Mouse (Mus musculus): ENCODE results near the gene Fam120a. TPM values are rescaled to one million over a fixed set of nuclear protein-coding genes. Genes with fewer than 3 reads are reported as not detected.

Fam120a gene
- polyA plus RNA-seq, 1 experiment from 2014 or later = 14.6 TPM

DNA sequence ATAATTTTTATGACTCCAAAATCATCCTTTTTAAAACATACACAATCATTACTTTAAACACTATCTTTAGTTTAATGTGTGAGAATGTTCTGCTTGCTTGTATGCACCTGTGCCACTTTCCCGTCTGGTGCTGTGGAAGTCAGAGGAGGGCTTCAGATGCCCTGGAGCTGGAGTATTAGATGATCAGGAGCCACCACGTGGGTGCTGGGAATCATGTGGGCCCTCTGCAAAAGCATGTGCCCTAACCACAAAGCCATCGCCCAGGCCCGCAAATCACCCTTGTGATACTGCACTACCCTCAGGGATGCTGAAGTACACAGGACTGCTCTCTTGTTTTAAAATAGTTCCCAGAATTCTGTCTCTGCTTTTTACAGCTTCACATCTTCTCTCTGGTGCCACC lies 3.0 kb downstream of the Fam120a start:
- peak overlapping the region; percentile 91; the same call in 1 of the 2 replicates for H3K4me3 ChIP-seq
- peak overlapping the region; percentile 99 for H3K4me2 ChIP-seq (replicated peaks)
- no peak overlapping the region for H3K27ac ChIP-seq (replicated peaks)
- H3K27me3 ChIP-seq = no peaks in the 10 kb centered on the region
- H3K4me1 ChIP-seq = peaks cover 58% of the 10 kb centered on the region
- 0 out of 2 replicates have a peak overlapping the region, but pooled peaks have one; percentile 20 for H3K9ac ChIP-seq (replicated peaks)
- ATAC-seq (ENCODE audit: low FRiP score, low read depth) = no peak
- WGBS = 85% methylated on average over 4 of the region's 4 CpGs
- H3K9me3 ChIP-seq = no peaks in the 10 kb centered on the region
- H3K36me3 ChIP-seq = 0 out of 2 replicates have a peak, but pooled peaks cover 3% of the 10 kb centered on the region

DNA sequence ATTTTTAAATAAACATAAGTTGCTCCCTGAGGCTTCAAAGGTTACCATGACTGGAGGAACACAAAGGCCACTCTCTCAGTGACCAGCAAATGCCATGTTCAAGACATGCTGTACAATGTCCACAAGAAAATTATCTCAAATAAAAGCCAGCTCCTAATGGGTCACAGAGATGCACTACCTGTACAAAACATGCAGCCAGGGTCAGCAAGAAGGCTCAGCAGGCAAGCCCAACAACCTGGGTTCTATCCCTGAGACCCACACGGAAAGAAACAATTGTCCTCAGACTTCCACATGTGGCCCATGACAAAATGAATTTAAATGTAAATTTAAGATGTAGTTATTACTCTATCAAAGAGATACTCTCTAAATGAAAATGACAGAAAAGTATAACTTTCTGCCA lies 4.7 kb downstream of the Fam120a start:
- Histone ChIP-seq H3K9me3 (no peaks in the 10 kb centered on the region), H3K4me2 (replicated peaks) (no peak overlapping the region), H3K27ac (replicated peaks) (no peak overlapping the region), H3K4me3 (no peak overlapping the region), H3K36me3 (0 out of 2 replicates have a peak, but pooled peaks cover 3% of the 10 kb centered on the region), H3K9ac (replicated peaks) (no peak overlapping the region), H3K4me1 (peaks cover 50% of the 10 kb centered on the region), H3K27me3 (no peaks in the 10 kb centered on the region)
- no peak for ATAC-seq (ENCODE audit: low FRiP score, low read depth)
- 66% methylated on average over 1 of the region's 1 CpGs for WGBS

DNA sequence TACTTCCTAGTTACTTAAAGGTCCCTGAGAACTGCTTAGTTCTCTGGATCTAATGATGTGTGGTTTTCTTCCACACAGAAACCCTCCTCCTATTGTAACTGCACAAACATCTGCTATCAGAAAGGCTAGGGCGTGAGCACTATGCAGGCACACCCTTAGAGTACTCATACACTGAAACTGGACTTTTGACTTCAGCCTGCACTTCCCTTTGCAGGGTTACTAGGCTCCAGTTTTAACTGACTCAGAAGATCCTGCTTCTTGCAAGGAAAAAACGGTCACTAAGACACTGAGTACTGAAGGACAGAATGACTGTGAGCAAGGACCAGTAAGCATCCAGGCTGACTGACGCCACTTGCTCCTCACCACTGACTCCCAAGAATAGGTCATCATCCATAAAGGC lies 5.3 kb downstream of the Fam120a start:
- Histone ChIP-seq H3K36me3 (0 out of 2 replicates have a peak, but pooled peaks cover 3% of the 10 kb centered on the region), H3K27ac (replicated peaks) (no peak overlapping the region; the same call in 1 of the 2 replicates), H3K4me3 (no peak overlapping the region), H3K27me3 (no peaks in the 10 kb centered on the region), H3K4me1 (peaks cover 50% of the 10 kb centered on the region), H3K9ac (replicated peaks) (no peak overlapping the region), H3K9me3 (no peaks in the 10 kb centered on the region), H3K4me2 (replicated peaks) (no peak overlapping the region)
- ATAC-seq (ENCODE audit: low FRiP score, low read depth) = no peak
- 73% methylated on average over 3 of the region's 3 CpGs for WGBS

DNA sequence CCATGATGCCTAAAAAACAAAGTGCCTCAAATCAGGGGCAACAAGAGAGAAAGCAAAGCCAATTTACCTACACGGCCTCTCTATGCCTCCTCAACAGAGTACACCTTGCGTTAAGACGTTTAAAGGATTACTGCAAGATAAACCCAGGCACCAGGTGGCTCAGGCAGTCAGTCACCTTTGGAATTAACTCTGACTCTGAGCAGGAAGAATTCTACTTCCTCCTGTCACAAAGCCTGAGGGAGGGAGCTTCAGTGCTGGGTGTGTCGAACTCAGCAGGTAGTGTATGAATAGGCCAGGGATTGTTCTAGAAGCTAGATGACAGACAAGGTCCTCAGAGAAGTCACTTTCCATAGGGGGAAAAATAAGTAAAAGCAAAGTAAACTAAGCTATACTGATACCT lies 9.2 kb downstream of the Fam120a start:
- no peak overlapping the region for H3K4me3 ChIP-seq
- WGBS = 67% methylated on average over 4 of the region's 4 CpGs

DNA sequence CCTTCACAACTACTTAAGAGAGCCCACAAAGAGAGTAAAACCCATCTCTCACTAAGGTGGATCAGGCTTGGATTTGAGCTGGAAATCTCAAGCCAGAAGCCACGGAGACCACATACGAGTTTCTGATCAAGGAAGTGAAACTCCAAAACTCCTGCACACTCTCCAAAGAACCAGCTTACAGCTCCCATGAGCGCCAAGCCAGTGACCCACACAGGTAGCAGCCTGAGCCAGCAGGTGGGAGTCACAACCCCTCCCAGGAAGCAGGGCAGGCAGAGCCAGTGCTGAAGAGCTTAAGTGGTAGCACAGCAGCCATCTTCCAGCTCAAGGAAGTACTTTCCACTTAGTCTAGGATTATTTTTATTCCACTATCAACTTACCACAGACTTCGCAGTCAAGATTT lies 13.0 kb downstream of the Fam120a start:
- H3K9ac ChIP-seq (replicated peaks) = no peak overlapping the region
- 92% methylated on average over 4 of the region's 4 CpGs for WGBS
- H3K4me2 ChIP-seq (replicated peaks) = no peak overlapping the region
- H3K27me3 ChIP-seq = no peaks in the 10 kb centered on the region
- no peak for ATAC-seq (ENCODE audit: low FRiP score, low read depth)
- no peaks in the 10 kb centered on the region for H3K9me3 ChIP-seq
- H3K27ac ChIP-seq (replicated peaks) = no peak overlapping the region
- peaks cover 10% of the 10 kb centered on the region for H3K4me1 ChIP-seq
- no peak overlapping the region for H3K4me3 ChIP-seq
- H3K36me3 ChIP-seq = no peaks in the 10 kb centered on the region

More for the DNA sequence above, 9.2 kb downstream of the Fam120a start:
- H3K27ac ChIP-seq (replicated peaks) = no peak overlapping the region
- no peaks in the 10 kb centered on the region for H3K36me3 ChIP-seq
- no peaks in the 10 kb centered on the region for H3K27me3 ChIP-seq
- no peak overlapping the region for H3K4me2 ChIP-seq (replicated peaks)
- peaks cover 24% of the 10 kb centered on the region for H3K4me1 ChIP-seq
- H3K9ac ChIP-seq (replicated peaks) = no peak overlapping the region
- no peak for ATAC-seq (ENCODE audit: low FRiP score, low read depth)
- no peaks in the 10 kb centered on the region for H3K9me3 ChIP-seq

DNA sequence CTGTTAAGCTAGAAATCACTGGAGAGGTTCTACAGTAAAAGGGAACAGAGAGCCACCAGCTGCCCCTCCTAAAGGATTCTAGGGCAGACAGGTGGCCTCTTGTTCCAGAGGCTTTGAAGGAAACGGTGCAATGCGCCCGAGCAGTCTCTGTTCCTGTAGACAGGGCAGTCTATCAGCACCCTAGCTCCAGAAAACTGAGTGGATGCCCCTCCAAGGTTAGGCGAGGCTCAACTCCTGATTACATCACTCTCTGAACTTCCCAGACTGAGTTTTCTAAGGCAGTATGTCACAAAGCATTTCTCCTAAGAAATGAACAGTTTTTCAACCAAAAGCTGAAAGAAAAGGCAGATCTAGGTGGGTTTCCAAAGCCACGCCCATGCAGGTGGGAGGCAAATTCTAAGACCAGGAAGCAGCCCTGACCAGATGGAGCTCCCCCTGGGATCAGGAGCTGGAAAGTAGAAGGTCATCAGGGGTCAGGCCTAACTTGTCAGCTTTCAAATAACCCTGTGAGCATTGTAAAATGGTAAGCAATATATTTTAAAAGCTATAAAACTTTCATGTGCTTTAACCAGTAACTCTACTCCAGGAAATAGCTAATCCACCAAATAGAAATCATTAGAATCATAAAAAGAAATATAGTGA lies 17.1 kb downstream of the Fam120a start:
- Histone ChIP-seq H3K4me1 (0 out of 2 replicates have a peak, but pooled peaks cover 3% of the 10 kb centered on the region), H3K36me3 (peaks cover 32% of the 10 kb centered on the region), H3K9ac (replicated peaks) (no peak overlapping the region), H3K27ac (replicated peaks) (no peak overlapping the region), H3K9me3 (no peaks in the 10 kb centered on the region), H3K27me3 (no peaks in the 10 kb centered on the region), H3K4me3 (no peak overlapping the region), H3K4me2 (replicated peaks) (no peak overlapping the region)
- 80% methylated on average over 5 of the region's 5 CpGs for WGBS
- ATAC-seq (ENCODE audit: low FRiP score, low read depth) = no peak

DNA sequence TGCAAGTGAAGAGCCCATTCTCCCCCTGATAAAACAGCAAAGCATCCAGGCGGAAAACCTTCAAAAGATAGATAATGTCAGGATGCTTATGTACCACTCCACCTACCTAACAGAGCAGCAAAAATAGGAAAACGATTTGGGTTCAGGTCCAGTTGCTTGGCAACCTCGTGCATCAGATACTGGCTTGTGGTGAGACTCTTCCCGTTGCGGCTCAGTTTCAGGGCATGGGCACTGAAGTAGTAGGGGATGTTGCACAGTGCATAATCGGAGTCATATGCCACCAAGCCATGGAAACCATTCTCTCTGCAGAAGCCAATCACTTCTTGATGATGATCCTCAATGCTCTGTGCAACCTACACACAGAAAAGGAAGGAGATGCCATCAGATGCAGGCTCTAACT lies 18.9 kb downstream of the Fam120a start:
- Histone ChIP-seq H3K27me3 (no peaks in the 10 kb centered on the region), H3K9ac (replicated peaks) (no peak overlapping the region), H3K4me3 (no peak overlapping the region), H3K9me3 (no peaks in the 10 kb centered on the region), H3K4me1 (0 out of 2 replicates have a peak, but pooled peaks cover 3% of the 10 kb centered on the region), H3K4me2 (replicated peaks) (no peak overlapping the region), H3K27ac (replicated peaks) (no peak overlapping the region), H3K36me3 (peaks cover 37% of the 10 kb centered on the region)
- no peak for ATAC-seq (ENCODE audit: low FRiP score, low read depth)
- WGBS = 90% methylated on average over 6 of the region's 6 CpGs

DNA sequence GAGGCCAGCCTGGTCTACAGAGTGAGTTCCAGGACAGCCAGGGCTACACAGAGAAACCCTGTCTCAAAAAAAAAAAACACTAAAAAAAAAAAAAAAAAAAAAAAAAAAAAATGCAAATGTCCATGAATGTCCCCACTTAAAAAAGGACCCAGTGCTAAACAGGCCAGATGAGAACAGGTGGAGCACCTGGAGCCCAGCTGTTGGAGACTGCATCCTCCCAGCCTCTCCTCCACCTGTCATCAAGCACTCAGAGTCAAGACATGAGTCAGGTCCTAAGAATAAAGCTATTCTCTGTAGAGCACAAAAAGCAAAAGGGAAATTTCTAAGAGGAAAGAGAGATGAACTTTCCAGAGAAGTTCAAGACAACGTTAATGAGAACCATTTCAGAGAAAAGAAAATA lies 23.2 kb downstream of the Fam120a start:
- Histone ChIP-seq H3K4me2 (replicated peaks) (no peak overlapping the region), H3K9ac (replicated peaks) (no peak overlapping the region), H3K4me3 (no peak overlapping the region), H3K4me1 (no peaks in the 10 kb centered on the region), H3K36me3 (peaks cover 48% of the 10 kb centered on the region), H3K9me3 (no peaks in the 10 kb centered on the region), H3K27me3 (no peaks in the 10 kb centered on the region), H3K27ac (replicated peaks) (no peak overlapping the region)
- ATAC-seq (ENCODE audit: low FRiP score, low read depth) = no peak
- WGBS = 92% methylated on average over 1 of the region's 1 CpGs

DNA sequence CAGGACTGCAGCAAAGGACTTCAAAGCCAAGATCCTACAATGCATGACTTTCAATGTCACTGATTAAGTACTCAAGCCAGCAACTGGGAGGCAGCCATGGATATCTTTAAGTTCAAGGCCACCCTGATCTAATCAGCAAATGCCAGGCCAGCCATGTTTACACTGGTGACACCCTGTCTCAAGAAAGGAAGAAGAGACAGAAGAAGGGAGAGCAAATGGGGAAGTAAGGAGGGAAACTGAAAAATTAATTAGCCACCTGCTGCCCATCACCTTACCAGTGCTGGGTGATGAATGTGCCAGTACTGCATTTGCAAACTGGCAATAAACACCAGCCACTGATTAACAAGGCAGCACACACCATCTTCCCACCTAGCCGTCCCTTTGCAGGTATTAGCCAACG lies 25.3 kb downstream of the Fam120a start:
- peaks cover 31% of the 10 kb centered on the region for H3K36me3 ChIP-seq
- WGBS = 90% methylated on average over 2 of the region's 2 CpGs

DNA sequence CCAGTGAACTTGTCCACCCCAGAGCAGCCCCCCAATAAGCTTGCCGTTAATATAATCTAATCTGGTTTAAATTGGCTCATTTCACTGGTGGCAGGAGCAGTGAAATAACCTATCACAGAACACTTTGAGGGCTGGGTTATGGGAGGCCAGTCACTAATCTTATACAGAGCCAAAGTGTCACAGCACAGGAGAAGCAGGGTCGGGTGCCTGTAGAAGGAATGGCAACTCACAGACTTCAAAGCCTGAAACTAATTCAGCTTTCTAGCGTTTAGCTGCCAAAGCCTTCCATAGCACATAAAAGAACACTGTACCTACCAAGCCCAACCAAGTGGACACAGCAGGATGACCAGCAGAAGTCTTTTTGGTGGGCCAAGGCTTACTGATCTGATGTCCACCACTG lies 26.0 kb downstream of the Fam120a start:
- Histone ChIP-seq H3K9me3 (no peaks in the 10 kb centered on the region), H3K9ac (replicated peaks) (no peak overlapping the region), H3K27ac (replicated peaks) (no peak overlapping the region), H3K4me1 (no peaks in the 10 kb centered on the region), H3K36me3 (peaks cover 25% of the 10 kb centered on the region), H3K27me3 (no peaks in the 10 kb centered on the region), H3K4me2 (replicated peaks) (no peak overlapping the region), H3K4me3 (no peak overlapping the region)
- ATAC-seq (ENCODE audit: low FRiP score, low read depth) = no peak
- WGBS = 63% methylated on average over 3 of the region's 3 CpGs

More for the DNA sequence above, 25.3 kb downstream of the Fam120a start:
- no peak for ATAC-seq (ENCODE audit: low FRiP score, low read depth)
- no peaks in the 10 kb centered on the region for H3K9me3 ChIP-seq
- no peaks in the 10 kb centered on the region for H3K4me1 ChIP-seq
- H3K27ac ChIP-seq (replicated peaks) = no peak overlapping the region
- H3K4me3 ChIP-seq = no peak overlapping the region
- no peaks in the 10 kb centered on the region for H3K27me3 ChIP-seq
- H3K9ac ChIP-seq (replicated peaks) = no peak overlapping the region
- H3K4me2 ChIP-seq (replicated peaks) = no peak overlapping the region

DNA sequence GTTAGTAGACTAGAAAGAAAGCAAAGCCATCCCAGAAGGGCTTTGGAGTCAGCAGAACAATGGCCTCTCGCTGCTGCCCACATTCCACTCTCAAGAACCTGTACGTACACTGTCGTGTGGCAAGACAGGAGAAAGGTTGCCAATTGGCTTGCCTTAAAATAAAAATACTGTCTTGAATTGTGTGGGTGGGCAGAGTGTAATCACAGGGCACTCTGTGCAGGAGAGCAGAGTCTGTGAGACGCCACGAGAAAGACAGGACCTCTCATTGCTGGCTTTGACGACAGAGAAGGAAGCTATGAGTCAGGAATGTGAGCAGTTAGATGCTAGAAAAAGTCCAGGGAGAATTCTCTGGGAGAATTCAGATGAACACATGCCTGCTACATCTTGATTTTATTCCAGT lies 33.2 kb downstream of the Fam120a start:
- no peak for ATAC-seq (ENCODE audit: low FRiP score, low read depth)
- H3K4me2 ChIP-seq (replicated peaks) = no peak overlapping the region
- no peak overlapping the region for H3K9ac ChIP-seq (replicated peaks)
- no peaks in the 10 kb centered on the region for H3K4me1 ChIP-seq
- H3K27ac ChIP-seq (replicated peaks) = no peak overlapping the region
- no peak overlapping the region for H3K4me3 ChIP-seq
- WGBS = 81% methylated on average over 6 of the region's 6 CpGs
- peaks cover 37% of the 10 kb centered on the region for H3K36me3 ChIP-seq
- H3K9me3 ChIP-seq = no peaks in the 10 kb centered on the region
- H3K27me3 ChIP-seq = no peaks in the 10 kb centered on the region

DNA sequence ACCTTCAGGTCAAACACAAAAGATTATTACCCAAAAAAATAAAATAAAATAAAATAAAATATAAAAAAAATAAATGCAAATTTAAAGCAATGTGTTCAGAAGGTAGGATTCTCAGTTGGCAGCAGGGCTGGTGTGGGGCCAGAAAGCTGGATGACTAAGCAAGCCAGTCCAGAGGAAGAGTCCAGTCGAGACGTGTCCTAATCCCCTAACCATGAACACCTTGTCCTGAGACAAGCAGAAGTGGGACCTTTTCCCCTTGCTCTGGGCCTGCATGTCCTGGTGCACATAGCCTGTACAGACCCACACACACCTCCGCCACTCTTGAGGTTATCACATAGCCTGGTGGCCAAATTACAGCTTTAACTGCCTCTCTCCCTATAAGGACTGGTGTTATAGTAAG lies 35.1 kb downstream of the Fam120a start:
- Histone ChIP-seq H3K9ac (replicated peaks) (no peak overlapping the region), H3K27ac (replicated peaks) (no peak overlapping the region), H3K4me1 (no peaks in the 10 kb centered on the region), H3K4me3 (no peak overlapping the region), H3K36me3 (peaks cover 46% of the 10 kb centered on the region), H3K4me2 (replicated peaks) (no peak overlapping the region), H3K27me3 (no peaks in the 10 kb centered on the region), H3K9me3 (no peaks in the 10 kb centered on the region)
- ATAC-seq (ENCODE audit: low FRiP score, low read depth) = no peak
- WGBS = 92% methylated on average over 3 of the region's 3 CpGs

DNA sequence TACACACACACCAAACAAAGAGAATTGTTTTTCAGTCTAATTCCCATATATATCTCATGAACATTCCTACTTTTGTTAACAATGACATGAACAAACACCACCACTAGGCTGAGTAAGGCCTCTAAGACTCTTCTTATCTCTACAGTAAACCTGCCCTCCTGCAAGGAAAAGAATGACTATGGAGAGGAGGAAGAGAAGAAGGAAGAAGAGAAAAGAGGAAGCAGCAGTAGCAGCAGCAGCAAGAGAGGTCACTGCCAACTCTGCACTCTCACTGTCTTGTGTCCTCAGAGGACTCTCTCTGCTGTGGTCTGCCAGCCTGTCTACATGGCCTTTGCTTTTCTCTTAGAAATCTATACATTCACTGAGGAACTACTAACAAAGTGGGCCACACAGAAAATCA lies 36.1 kb downstream of the Fam120a start:
- Histone ChIP-seq H3K9me3 (no peaks in the 10 kb centered on the region), H3K4me1 (no peaks in the 10 kb centered on the region), H3K27me3 (no peaks in the 10 kb centered on the region), H3K4me2 (replicated peaks) (no peak overlapping the region), H3K27ac (replicated peaks) (no peak overlapping the region), H3K36me3 (peaks cover 51% of the 10 kb centered on the region), H3K4me3 (no peak overlapping the region), H3K9ac (replicated peaks) (no peak overlapping the region)
- no peak for ATAC-seq (ENCODE audit: low FRiP score, low read depth)

All from midbrain, embryonic 12.5 days (tissue).